Mouse (Mus musculus) urinary bladder, postnatal 14 days (tissue): ENCODE measurements around the gene Gm17655.
"Not testable (repeated sequence)": the region's sequence is repeated elsewhere in the genome, so short reads cannot be mapped to it uniquely, and the experiment has no call there.

Source experiments
- DNase-seq: peaks from one replicate; pipeline ENCODE4 v3.0.0; 2021; ENCODE audit warnings: low spot score

Gm17655 gene

GRCm38 (mm10) chr5:110086161-110086866, 14.0 kb upstream of the Gm17655 start:
- no peak for DNase-seq

DNA sequence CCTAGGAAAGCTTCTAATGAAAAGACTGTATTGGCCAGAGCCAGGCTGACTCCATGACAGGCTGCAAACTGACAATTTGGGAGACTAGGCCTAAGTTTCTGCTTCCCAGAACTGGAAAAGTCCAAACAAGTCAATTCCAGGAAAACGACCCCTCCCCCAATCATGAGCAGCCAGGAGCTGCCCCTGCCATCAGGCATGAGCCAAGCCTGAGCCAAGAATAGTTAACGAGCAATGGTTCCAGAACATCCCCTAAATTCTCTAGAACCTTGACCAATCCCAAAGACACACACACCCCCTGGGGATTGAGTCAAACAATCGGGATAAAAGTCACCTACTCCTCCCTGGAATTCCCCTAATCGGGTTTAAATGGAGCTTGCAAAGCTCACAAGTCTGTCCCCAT, 10.6 kb upstream of the Gm17655 start:
- DNase-seq: no peak

- DNase-seq: peak; percentile 87
Observed at GRCm38 (mm10) chr5:110057637-110058408, 14.5 kb downstream of the Gm17655 start.

DNA sequence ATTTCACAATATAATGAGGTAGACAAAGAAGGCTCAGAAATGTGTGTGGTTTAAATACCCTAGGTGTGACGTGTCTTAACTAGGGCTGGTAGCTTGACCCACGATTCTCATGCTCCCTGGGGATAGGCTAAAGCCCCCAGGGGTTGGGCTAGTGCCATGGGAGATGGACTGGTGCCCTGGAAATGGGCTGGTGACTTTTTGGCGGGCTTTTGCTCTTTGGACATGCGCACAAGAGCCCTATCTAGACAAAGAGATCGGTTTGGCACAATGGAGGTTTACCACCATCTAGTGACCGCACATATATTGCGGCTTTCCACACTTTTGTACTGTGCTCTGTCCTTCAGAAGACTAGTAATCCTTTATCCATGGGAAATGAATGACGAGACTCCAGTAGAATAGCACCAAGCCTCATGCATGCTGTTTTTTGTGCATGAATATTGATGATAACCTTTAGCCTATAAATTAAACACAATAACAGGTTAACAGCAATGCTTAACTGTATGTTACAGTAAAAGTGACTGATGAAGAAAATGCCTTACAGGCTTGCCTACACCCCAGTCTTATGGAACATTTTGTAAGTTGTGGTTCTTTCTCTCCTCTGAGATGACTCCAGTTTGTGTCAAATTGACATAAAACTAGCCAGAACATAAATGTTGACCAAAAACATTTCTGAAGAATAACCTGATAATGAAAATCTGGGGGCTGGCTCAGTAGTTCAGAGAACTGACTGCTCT, 48.5 kb downstream of the Gm17655 start:
- peak; percentile 15 for DNase-seq

DNA sequence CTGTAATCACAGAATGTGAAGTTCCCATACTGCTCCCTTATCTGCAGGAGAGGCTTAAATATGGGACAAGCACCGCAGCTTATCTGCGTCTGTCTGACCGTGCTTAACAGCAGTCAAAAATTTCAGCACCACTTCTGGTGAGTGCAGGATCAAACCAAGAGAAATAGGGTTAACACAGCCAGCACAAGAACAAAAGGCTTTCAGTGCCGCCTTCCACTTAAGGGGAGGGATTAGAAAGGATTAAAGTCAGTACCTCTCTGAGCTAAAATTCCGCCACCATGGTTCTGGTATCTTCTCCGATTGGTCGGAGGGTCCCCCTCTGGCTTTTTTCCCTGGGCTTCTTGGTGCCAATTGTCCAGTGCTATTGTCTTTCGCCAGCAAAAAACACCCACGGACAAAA, 49.0 kb downstream of the Gm17655 start:
- DNase-seq: no peak

DNA sequence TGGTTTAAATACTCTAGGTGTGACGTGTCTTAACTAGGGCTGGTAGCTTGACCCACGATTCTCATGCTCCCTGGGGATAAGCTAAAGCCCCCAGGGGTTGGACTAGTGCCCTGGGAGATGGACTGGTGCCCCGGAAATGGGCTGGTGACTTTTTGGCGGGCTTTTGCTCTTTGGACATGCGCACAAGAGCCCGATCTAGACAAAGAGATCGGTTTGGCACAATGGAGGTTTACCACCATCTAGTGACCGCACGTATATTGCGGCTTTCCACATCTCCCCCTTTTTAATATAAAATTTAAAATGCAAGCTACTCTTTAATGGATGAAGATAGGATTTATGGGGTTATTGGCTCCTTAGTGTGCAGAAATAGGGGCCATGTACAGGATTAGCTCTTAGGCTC, 56.5 kb downstream of the Gm17655 start:
- DNase-seq: not testable (repeated sequence)
